Mouse (Mus musculus) retina, postnatal 7 days (tissue): ENCODE measurements around the gene Olfr643.
"Not testable (repeated sequence)": the region's sequence is repeated elsewhere in the genome, so short reads cannot be mapped to it uniquely, and the experiment has no call there.

Experiments used
- DNase-seq: peaks from one replicate; pipeline ENCODE4 v3.0.0-alpha.2; 2012; ENCODE audit warnings: low read depth, low spot score

Gene Olfr643

DNA sequence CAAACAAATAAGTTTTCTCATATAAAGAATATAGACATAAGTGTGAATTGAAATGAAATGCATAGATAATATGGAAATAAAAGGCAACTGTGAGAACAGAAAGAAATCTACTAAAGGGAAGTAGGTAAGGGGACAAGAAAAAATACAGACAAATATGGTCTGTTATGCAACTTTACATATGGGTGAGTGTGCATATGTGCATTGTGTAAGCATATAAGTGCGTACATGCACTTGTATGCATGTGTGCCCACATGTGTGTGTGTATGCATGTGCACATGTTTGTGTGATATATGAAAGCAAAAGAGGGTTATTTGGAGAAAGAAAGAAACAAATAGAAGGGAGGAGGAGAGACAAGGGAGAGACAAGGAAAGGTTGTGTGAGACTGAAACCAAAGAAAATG is 118.3 kb downstream of the Olfr643 start:
- no peak for DNase-seq

GRCm38 (mm10) chr7:104017203-104017602 is 120.0 kb downstream of the Olfr643 start, which contains the start of gene Olfr639:
TSS of gene Olfr639 (minus strand) at chr7:104017303.
- DNase-seq = no peak

- DNase-seq = no peak
Observed at GRCm38 (mm10) chr7:103999124-103999523, 138.1 kb downstream of the Olfr643 start.

DNA sequence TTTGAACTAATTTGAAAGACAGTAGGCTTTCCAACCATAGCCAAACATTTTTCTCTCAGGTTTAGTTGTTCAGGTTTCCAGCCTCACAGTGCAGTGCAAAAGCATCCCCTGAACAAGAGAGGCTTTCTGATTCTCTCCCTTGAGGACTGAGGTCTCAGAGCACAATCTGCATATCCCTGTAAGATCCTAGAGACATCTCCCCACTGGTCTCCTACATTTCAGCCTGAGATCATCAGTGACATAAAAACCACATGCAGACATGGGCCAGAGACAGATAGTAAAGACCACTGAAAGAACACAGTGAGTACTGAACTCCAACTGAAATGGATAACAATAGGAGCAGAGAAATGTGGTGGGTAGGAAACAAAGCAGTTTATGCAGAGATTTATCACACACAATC is 138.8 kb downstream of the Olfr643 start, which contains the start of gene Olfr638:
Olfr638 (plus strand) TSS at position 301 of the 400 bp plus-strand sequence.
- DNase-seq = no peak

GRCm38 (mm10) chr7:103971782-103972181 is 165.4 kb downstream of the Olfr643 start:
- DNase-seq = no peak

DNA sequence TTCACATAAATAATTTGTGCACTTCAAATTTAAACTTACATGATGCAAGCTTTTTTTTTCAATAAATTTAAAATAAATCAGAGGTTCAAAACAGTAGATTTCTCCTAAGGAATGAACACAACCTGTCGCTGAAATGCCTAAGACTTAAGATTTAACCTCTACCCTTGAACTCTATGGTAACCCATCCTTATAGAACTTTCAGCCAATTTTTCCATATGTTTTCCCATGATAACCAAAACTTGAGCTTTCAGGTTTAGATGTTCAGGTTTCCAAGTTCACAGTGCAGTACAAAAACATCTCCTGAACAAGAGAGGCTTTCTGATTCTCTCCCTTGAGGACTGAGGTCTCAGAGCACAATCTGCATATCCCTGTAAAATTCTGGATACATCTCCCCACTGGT is 166.4 kb downstream of the Olfr643 start, which contains the start of gene Olfr635:
Olfr635 (plus strand) TSS at position 301 of the 400 bp plus-strand sequence.
- no peak for DNase-seq

DNA sequence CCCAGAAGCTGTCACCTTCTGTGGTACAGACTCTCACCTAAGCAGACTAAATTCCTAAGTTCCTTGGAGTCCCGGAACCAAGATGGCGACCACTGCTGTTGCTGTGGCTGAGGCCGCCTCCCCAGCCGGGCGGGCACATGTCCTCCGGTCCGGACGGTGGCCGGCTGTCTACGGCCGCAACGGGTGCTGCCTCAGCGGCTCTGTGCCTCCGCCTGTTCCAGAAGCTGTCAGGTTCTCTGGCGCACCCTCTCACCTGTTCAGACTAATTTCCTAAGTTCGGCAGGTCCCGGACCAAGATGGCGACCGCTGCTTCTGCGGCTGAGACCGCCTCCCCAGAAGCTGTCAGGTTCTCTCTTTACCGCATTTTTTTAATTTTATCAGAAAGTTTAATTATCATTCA is 170.3 kb downstream of the Olfr643 start:
- DNase-seq = not testable (repeated sequence)
